In the genomic region with DNA sequence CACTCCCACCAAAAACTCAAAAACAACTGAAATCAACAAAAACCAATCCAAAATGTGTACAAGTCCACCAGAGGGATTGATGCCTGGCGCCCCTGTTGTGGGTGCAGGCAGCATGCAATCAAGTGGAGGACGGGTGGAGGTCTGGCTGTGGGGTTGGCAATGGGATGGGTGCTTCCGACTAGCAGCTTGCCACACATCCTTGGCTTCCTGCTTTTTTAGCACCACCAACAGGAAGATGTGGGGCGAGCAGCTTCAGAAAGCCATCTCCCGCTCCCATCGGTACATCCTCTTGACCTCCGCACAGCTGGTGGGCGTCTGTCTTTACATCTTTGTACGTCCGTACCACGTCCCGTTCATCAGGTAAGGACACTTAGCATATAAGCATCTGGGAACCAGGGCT, we compare ENCODE assay signal across 10 mouse cellular contexts.
DNase-seq lines count a peak whose midpoint lies in the region; ATAC-seq lines count a peak whose summit lies in the region.
"Had no signal": no experiment of that assay in that cellular context is flagged by ENCODE, and none has a peak within 500 bp of the region (broad histone marks: within the 10 kb centered on the region; RNA-seq: fewer than 3 reads in every experiment).

No protein-coding gene starts in this region.

- no peaks in the 10 kb centered on the region for H3K9me3 ChIP-seq in liver, embryonic 16.5 days (replicated peaks; ENCODE audit: control insufficient read depth, low read length)
- no peaks in the 10 kb centered on the region for H3K9me3 ChIP-seq in stomach, embryonic 16.5 days (replicated peaks; ENCODE audit: control insufficient read depth, low read length)
- H3K9me3 ChIP-seq: limb, embryonic 13.5 days had no signal

- no peak overlapping the region for H3K9ac ChIP-seq in liver, embryonic 16.5 days (ENCODE audit: low read depth, low read length)
- H3K9ac ChIP-seq in stomach, embryonic 16.5 days (ENCODE audit: low read length) = no peak overlapping the region
- H3K9ac ChIP-seq: forebrain, postnatal 0 days; limb, embryonic 13.5 days had no signal

- intact Hi-C loops in heart, postnatal 25 days (cut with DNase I) = loop anchor here (5.0 kb wide), 2 partner anchors 40 to 220 kb away; no protein-coding TSS in a partner anchor

- no peak overlapping the region for H3K4me3 ChIP-seq in liver, embryonic 16.5 days (ENCODE audit: low read depth, low read length)
- no peak overlapping the region for H3K4me3 ChIP-seq in stomach, embryonic 16.5 days (replicated peaks; ENCODE audit: low read length)
- H3K4me3 ChIP-seq: limb, embryonic 13.5 days had no signal

- H3K36me3 ChIP-seq in liver, embryonic 16.5 days (ENCODE audit: control insufficient read depth, insufficient read depth) = no peaks in the 10 kb centered on the region
- H3K36me3 ChIP-seq in stomach, embryonic 16.5 days (ENCODE audit: control insufficient read depth, insufficient read depth, low read length) = no peaks in the 10 kb centered on the region
- H3K36me3 ChIP-seq: limb, embryonic 13.5 days had no signal

- 71% methylated on average over 12 of the region's 12 CpGs for WGBS in liver, embryonic 16.5 days (ENCODE audit: insufficient replicate concordance)
- 65% methylated on average over 12 of the region's 12 CpGs for WGBS in stomach, embryonic 16.5 days

- peak overlapping the region; percentile 41; the same call in 1 of the 2 replicates for H3K27ac ChIP-seq in liver, embryonic 16.5 days (ENCODE audit: low read length)
- H3K27ac ChIP-seq in stomach, embryonic 16.5 days (ENCODE audit: low read length) = peak overlapping the region; percentile 55
- H3K27ac ChIP-seq: limb, embryonic 13.5 days had no signal

- H3K4me1 ChIP-seq in liver, embryonic 16.5 days (ENCODE audit: control insufficient read depth, low read depth, low read length) = peaks cover 12% of the 10 kb centered on the region
- peaks cover 7% of the 10 kb centered on the region for H3K4me1 ChIP-seq in stomach, embryonic 16.5 days (ENCODE audit: control insufficient read depth, insufficient read depth, low read length)

- peak; percentile 16 for DNase-seq in heart, postnatal 25 days (ENCODE audit: low spot score)
- no peak for DNase-seq in heart, adult 11 months
- DNase-seq in liver = no peak
- DNase-seq in right cerebral cortex, adult 18-20 months = no peak
- DNase-seq: cerebellum, postnatal 10 days; forebrain, postnatal 0 days had no signal

- no peak overlapping the region for H3K4me2 ChIP-seq in liver, embryonic 16.5 days (ENCODE audit: low read depth, low read length)
- no peak overlapping the region for H3K4me2 ChIP-seq in stomach, embryonic 16.5 days (ENCODE audit: low read depth, low read length)
- H3K4me2 ChIP-seq: limb, embryonic 13.5 days had no signal

- no peak for ATAC-seq in liver, embryonic 16.5 days (ENCODE audit: low read depth)
- peak; percentile 40; the same call in 1 of the 2 replicates for ATAC-seq in common myeloid progenitor, adult 5-6 weeks (replicated peaks; ENCODE audit: low read depth, poor library complexity, severe bottlenecking)
- ATAC-seq in stomach, embryonic 16.5 days (ENCODE audit: insufficient read depth, low FRiP score) = no peak
- ATAC-seq: forebrain, postnatal 0 days had no signal

- H3K27me3 ChIP-seq in liver, embryonic 16.5 days (ENCODE audit: control insufficient read depth, insufficient read depth, low read depth, low read length) = no peaks in the 10 kb centered on the region
- no peaks in the 10 kb centered on the region for H3K27me3 ChIP-seq in stomach, embryonic 16.5 days (ENCODE audit: control insufficient read depth, insufficient read depth, low read length)
- H3K27me3 ChIP-seq: limb, embryonic 13.5 days had no signal
